21 mouse cellular contexts compared by ENCODE assay signal in the genomic region with DNA sequence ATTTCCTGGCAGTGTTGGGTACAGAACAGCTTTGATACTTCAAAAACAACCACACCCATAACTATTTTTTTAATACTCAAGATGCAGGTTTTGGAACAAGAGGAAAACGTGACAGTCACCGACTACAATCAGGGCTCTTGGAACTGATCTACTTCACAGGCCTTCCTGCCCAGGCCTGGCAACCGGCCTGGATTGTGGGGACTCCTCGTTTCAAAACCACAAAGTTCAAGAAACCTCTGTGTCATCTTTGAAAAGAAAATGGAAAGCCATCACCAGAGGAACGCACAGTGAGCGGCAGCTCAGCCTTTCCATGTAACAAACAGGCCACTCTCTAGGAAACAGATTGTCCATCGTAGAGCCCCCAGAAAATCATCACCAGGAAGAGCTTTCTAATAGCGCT. TPM values are rescaled to one million over a fixed set of nuclear protein-coding genes. Genes with fewer than 3 reads are reported as not detected.
DNase-seq lines count a peak whose midpoint lies in the region; ATAC-seq and TF ChIP-seq lines count a peak whose summit lies in the region.
"Had no signal": no experiment of that assay in that cellular context is flagged by ENCODE, and none has a peak within 500 bp of the region (broad histone marks: within the 10 kb centered on the region; RNA-seq: fewer than 3 reads in every experiment).

No protein-coding gene starts in this region.

- intact Hi-C loops in gastrocnemius, postnatal 14 days (cut with DNase I; ENCODE audit: low total_unique reads), result no loop called here
- intact Hi-C loops in heart, postnatal 25 days (cut with DNase I), result no loop called here

- no peak overlapping the region for H3K4me3 ChIP-seq in midbrain, postnatal 0 days (ENCODE audit: low read depth, low read length)
- H3K4me3 ChIP-seq: embryonic facial prominence, embryonic 12.5 days; forebrain, embryonic 10.5 days; hindbrain, embryonic 10.5 days; layer of hippocampus, adult 2 months; left cerebral cortex, adult 2 months; limb, embryonic 10.5 days; midbrain, embryonic 13.5 days had no signal

- H3K36me3 ChIP-seq in midbrain, postnatal 0 days (ENCODE audit: insufficient read depth, low read length), result no peaks in the 10 kb centered on the region

- no peaks in the 10 kb centered on the region for H3K9me3 ChIP-seq in midbrain, postnatal 0 days (ENCODE audit: low read length)
- H3K9me3 ChIP-seq: embryonic facial prominence, embryonic 12.5 days; hindbrain, embryonic 10.5 days; limb, embryonic 10.5 days; midbrain, embryonic 13.5 days had no signal

- no peak for TF ChIP-seq CTCF in midbrain, postnatal 0 days (IDR thresholded peaks at IDR 0.05)

- DNase-seq in gastrocnemius, postnatal 25 days, result peak; percentile 34
- DNase-seq in gastrocnemius, postnatal 14 days, result no peak
- DNase-seq in 3134 (ENCODE audit: extremely low read depth, insufficient read length, low spot score) (peak; percentile 74), adipocyte (ENCODE audit: low spot score) (peak; percentile 22)
- DNase-seq in heart, postnatal 25 days (ENCODE audit: low spot score), result peak; percentile 46
- no peak for DNase-seq in layer of hippocampus, postnatal 25 days (ENCODE audit: extremely low spot score in 1 of 2, low spot score in 1 of 2)
- no peak for DNase-seq in urinary bladder, adult 2 months (ENCODE audit: low spot score)
- no peak for DNase-seq in midbrain, postnatal 0 days (ENCODE audit: low spot score)
- DNase-seq: cerebellum, postnatal 36 days; lung, embryonic 14.5 days; retina, postnatal 1 day; right cerebral cortex, postnatal 4 days; thymus, postnatal 4 days had no signal

- H3K4me2 ChIP-seq in midbrain, postnatal 0 days (ENCODE audit: low read depth, low read length, poor library complexity, severe bottlenecking), result no peak overlapping the region
- H3K4me2 ChIP-seq: embryonic facial prominence, embryonic 12.5 days; liver, embryonic 11.5 days; lung, embryonic 14.5 days; midbrain, embryonic 13.5 days had no signal

- no peak overlapping the region for H3K9ac ChIP-seq in midbrain, postnatal 0 days (replicated peaks; ENCODE audit: low read length, poor library complexity, severe bottlenecking)
- H3K9ac ChIP-seq: embryonic facial prominence, embryonic 12.5 days; lung, embryonic 14.5 days; midbrain, embryonic 13.5 days had no signal

- H3K4me1 ChIP-seq in midbrain, postnatal 0 days (ENCODE audit: insufficient read depth, low read length), result no peaks in the 10 kb centered on the region

- H3K27ac ChIP-seq in midbrain, postnatal 0 days (ENCODE audit: low read depth, low read length), result no peak overlapping the region
- H3K27ac ChIP-seq: forebrain, embryonic 10.5 days; hindbrain, embryonic 10.5 days; layer of hippocampus, adult 2 months; left cerebral cortex, adult 2 months; limb, embryonic 10.5 days; midbrain, embryonic 13.5 days had no signal

- H3K27me3 ChIP-seq in midbrain, postnatal 0 days (ENCODE audit: insufficient read depth, low read length), result no peaks in the 10 kb centered on the region
- H3K27me3 ChIP-seq: embryonic facial prominence, embryonic 12.5 days had no signal

- 93% methylated on average over 8 of the region's 8 CpGs for WGBS in midbrain, postnatal 0 days

- ATAC-seq in midbrain, postnatal 0 days (ENCODE audit: low FRiP score), result no peak
- ATAC-seq: midbrain, embryonic 13.5 days had no signal

RNA-seq across cellular contexts. Expression of a gene that starts 4.1 kb away (rescaled TPM):
- total RNA-seq in gastrocnemius, postnatal 25 days (2021), result 1 to 10 TPM; 4.1 to 5.2 TPM
- 1 to 10 TPM; 5.0 to 9.4 TPM for total RNA-seq in gastrocnemius, postnatal 14 days (2021)
- 10 to 100 TPM; 10.1 to 14.1 TPM for total RNA-seq in heart, postnatal 25 days (2021)
- total RNA-seq in layer of hippocampus, postnatal 25 days (2021), result 1 to 10 TPM; 2.5 to 2.8 TPM
- 10.4 and 11.0 TPM in 2 replicates for polyA plus RNA-seq in urinary bladder, adult 2 months (2012; rRNA removed)
- total RNA-seq in midbrain, postnatal 0 days (2014; rRNA removed), result 9.6 and 11.2 TPM in 2 replicates
- 7.0 and 7.6 TPM in 2 replicates for polyA plus RNA-seq in midbrain, postnatal 0 days (2015; fragmentation: Nextera tagmentation; extraction: Ambion mirVana)

RNA-seq across cellular contexts. Expression of a gene that starts 5.3 kb away (rescaled TPM):
- 1 to 10 TPM; 1.7 to 2.4 TPM for total RNA-seq in gastrocnemius, postnatal 25 days (2021)
- 1 to 10 TPM; 4.5 to 6.6 TPM for total RNA-seq in gastrocnemius, postnatal 14 days (2021)
- total RNA-seq in heart, postnatal 25 days (2021), result 1 to 10 TPM; 1.4 to 2.3 TPM
- total RNA-seq in layer of hippocampus, postnatal 25 days (2021), result 1 to 10 TPM; 2.1 to 2.6 TPM
- polyA plus RNA-seq in urinary bladder, adult 2 months (2012; rRNA removed), result 2.6 and 3.2 TPM in 2 replicates
- total RNA-seq in midbrain, postnatal 0 days (2014; rRNA removed), result 4.0 and 6.6 TPM in 2 replicates
- 6.3 and 6.7 TPM in 2 replicates for polyA plus RNA-seq in midbrain, postnatal 0 days (2015; fragmentation: Nextera tagmentation; extraction: Ambion mirVana)

Comparison
In these comparisons a context has a peak if more than half of its experiments do, and no peak if none do; other contexts are left out.
1. DNase-seq: peak in gastrocnemius, postnatal 25 days (single experiment), 3134 (single experiment), adipocyte (single experiment) and heart, postnatal 25 days (single experiment); none in gastrocnemius, postnatal 14 days (single experiment), layer of hippocampus, postnatal 25 days (0 of 2), urinary bladder, adult 2 months (single experiment) and midbrain, postnatal 0 days (single experiment).